Mouse (Mus musculus): ENCODE measurements around the gene Abhd2.

Gene Abhd2

GRCm38 (mm10) chr7:79293605-79294232, 20.7 kb downstream of the Abhd2 start:
- no peak for DNase-seq (ENCODE audit: low spot score)

DNA sequence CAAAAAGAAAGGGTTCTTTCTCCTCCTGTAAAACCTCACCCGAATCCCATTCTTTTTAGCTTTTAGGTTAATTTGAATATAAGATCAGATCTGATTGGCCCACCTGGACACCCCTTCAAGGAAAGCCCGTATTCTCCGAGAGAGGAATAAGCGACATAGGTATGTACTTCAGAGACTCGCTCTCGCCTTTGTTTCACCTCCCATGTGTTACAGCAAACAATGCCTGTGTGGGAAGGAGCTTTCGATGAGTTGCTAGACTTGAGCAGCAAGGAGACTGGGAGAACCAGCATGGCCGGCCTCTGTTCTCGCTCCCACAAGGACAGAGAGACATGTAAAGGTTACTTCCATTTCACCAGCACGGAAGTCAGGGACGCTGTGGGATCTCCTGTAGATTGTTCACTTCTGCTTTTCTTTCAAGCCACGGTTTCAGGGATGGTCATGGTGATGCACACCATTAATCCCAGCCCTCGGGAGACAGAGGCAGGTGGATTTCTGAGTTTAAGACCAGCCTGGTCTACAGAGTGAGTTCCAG, 21.5 kb downstream of the Abhd2 start:
- no peak for DNase-seq (ENCODE audit: low spot score)

GRCm38 (mm10) chr7:79295196-79295826, 22.3 kb downstream of the Abhd2 start:
- DNase-seq (ENCODE audit: low spot score), result no peak

GRCm38 (mm10) chr7:79298681-79299080, 25.7 kb downstream of the Abhd2 start:
- DNase-seq (ENCODE audit: low spot score), result no peak

- DNase-seq (ENCODE audit: low spot score), result no peak
These were observed 26.5 kb downstream of the Abhd2 start for GRCm38 (mm10) chr7:79299548-79299947.

DNA sequence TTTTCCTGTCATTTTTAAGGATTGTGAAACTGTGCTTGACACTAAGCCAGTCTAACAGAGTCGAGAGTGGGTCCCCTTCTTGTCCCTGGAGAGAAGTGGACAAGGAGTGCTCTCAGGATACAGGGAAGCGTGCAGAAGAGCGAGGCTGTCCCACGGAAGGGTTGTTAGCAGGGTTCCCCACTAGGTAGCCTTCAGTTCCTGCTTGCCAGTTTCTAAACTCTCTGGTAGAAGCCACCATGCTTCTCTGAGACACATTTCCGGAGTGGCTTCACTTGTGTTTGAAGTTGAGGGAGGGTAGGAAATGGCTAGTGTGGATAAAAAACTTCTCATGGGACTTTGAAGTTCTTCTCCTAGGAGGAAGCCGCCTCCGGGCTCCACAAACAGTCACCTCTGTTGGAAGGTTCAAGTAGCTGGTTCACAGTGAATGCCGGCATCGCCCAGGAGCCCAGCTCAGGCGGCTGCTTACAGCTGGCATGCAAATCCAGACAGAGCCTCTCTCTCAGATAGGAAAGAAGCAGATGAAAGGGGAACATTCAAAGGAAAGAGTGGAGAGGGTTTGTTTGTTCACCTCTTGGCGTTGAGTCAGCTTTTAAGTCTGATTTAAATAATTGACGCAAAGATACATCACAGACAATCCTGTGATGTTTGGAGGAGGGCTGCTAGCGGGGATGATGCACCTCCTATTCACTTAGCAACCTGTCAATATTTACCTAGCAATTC, 27.6 kb downstream of the Abhd2 start:
- DNase-seq (ENCODE audit: low spot score), result no peak

DNA sequence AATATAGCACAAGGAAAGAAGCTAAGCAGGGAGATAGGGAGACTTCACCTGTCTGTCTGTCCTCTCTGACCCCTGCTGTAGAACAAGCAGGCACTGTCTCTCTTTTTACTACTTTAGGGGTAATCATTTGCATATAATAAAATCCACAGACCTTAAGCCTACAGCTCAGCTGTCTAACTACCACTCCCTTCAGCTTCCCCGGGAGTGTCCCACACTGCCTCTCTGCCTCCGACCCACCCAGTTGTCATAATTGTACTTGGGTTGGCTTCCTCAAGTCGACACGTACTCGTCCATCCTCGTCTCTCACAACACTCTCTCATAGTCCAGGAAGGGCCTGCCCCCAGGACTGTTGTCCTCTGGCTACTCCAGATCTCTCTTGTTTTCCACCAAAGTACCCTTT, 29.1 kb downstream of the Abhd2 start:
- no peak for DNase-seq (ENCODE audit: low spot score)

DNA sequence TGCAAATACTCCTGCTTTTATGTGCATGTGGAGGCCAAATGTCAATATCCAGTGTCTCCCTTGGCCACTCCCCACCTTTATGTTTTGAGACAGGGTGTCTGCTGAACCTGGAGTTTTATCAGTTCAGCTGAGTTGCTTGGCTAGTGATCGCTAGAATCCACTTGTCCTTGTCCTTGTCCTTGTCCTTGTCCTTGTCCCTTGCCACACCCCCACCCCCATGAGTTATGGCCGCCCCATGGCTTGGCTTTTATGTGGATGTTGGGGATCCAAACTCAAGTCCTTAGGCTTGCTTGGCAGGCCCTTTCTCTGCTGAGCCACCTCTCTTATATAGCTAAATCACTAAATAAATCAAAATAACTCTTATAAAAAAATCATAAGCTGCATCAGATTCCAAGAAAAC, 29.6 kb downstream of the Abhd2 start:
- DNase-seq (ENCODE audit: low spot score), result no peak

DNA sequence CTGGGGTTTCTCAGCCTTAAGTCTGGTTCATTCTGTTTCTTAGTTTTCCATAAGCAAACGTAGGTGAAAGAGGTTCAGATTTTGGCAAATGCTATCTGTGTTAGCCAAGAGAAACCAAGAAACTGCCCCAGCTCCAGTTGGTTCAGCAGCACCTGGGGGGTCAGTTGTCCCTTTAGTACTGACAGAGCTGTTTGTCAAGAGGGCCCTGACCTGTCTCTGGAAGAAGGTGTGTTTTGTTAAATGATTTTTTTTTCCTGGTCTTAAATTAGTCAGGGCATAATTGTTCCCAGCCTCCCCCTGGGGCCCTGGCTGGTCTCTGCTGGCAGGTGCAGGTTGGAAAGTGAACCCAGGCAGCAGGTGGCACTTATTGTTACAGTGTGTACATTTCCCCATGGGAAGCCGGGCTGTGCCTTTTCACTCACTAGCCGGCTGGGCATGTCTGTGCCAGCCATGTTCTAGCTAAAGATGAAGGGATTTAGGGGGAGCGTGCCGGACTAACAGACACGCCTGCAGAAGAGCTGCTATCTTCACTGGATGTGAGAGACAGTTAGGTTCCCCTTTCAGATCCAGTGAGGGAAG, 30.3 kb downstream of the Abhd2 start:
- no peak for DNase-seq (ENCODE audit: low spot score)

GRCm38 (mm10) chr7:79308455-79309030, 35.5 kb downstream of the Abhd2 start:
- DNase-seq (ENCODE audit: low spot score), result no peak

GRCm38 (mm10) chr7:79309247-79310190, 36.5 kb downstream of the Abhd2 start:
- no peak for DNase-seq (ENCODE audit: low spot score)

DNA sequence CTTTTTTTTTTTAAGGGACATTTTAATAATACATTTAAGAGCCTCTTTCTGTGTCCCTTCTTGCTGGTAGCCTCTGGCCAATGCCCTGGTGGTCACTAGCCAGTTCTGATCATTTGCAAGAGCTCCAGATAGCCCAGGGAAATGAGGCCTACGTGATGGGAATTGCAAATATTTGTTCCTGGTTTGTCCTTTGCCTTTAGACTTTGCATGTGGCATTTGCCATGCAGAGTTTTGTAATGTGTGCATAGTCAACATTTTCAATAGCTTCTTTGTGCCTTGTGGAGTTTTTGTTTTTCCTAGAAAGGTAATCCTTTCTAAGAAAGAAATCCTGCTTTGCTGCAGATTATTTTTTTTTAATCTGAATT, 37.2 kb downstream of the Abhd2 start:
- no peak for DNase-seq (ENCODE audit: low spot score)

GRCm38 (mm10) chr7:79311420-79311988, 38.5 kb downstream of the Abhd2 start:
- no peak for DNase-seq (ENCODE audit: low spot score)

- no peak for DNase-seq (ENCODE audit: low spot score)
These were observed 39.2 kb downstream of the Abhd2 start for GRCm38 (mm10) chr7:79312246-79312645.

DNA sequence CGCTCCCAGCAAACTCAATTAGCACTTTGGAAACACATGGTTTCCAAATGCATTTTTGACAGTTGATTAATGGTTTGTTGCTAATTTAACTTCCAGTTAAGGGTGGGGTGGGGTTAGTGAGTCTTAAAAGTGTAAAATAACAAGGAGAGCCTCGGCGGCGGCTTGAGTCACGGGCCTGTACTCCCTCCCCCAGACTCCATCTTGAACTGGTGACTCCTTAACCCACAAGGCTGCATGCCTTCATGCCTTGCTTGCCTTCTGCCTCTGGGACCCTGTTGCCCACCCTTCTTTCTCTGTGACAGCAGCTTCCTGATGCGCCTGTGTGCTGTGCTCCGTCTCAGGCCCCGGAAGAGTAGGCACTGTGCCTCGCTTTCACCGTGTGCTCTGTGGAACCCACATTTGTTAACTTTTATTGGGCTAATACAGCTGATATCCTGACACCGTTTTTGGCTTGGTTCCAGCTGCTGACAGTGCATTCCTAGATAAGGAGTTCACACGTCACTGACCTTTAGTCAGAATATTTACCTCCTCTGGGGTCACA, 40.6 kb downstream of the Abhd2 start:
- no peak for DNase-seq (ENCODE audit: low spot score)

DNA sequence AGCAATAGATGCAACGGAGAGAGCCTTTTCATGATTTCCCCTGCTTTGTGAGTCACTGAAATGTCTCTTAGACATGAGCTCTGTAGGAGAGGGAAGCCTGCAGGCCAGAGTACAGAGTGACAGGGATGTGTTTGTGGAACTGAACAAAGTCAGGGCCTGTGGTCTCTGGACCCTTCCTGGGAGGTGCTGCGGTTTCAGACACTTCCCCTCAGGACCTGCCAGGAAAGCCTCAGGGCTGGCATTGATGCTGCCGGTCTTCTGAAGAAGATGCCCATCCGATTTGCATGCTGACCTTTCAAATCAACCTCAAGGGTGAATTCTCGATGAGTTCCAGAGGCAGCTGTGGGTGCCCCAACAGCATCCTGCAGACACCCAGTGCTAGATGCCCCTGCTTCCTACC, 41.5 kb downstream of the Abhd2 start:
- no peak for DNase-seq (ENCODE audit: low spot score)

DNA sequence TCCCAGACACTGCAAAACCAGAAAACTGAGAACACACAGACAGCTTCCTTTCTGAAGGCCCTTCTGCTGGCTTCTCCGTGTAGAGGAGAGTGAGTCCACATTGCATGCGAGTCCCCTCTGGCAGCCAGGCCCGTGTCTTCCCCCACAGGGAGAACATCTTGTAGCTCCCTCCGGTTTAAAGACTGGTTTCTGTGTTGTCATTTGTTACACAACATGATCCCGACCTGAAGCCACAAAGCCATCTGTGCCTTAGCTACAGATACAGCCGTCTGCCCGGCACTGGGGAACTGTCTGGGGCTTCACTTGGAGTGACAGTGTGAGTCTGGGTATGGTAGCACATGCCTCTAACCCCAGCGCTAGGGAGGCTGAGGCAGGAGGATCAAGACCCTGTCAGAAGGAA, 42.1 kb downstream of the Abhd2 start:
- DNase-seq (ENCODE audit: low spot score), result no peak

DNA sequence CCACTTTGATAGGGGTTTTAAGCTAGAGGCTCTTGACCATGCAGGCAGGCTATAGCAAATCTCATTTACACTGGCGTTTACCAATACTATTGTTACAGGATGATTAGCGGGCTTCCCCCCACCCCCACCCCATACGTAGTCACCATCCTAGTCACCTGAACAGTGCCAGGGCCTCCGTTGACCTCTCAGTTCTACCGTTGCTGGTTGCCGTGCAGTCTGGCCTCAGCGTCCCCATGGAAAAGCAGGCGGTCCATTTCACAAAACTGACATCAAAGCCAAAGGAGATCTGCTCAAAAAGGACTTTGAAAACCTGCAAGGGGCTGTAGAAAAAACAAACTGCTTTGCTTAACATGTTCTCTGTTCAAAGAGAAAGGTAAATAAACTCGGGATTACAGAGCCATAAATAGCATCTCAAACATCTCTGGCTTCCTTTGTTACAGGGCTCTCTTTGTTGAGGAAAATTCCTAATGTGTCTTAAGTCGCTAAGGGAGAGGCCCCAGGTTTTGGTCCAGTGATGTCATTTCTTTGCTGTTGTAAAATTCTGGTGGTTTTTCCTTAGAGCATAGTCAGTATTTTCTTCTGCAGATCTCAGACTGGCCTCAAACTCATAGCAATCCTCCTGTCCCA, 43.2 kb downstream of the Abhd2 start:
- DNase-seq (ENCODE audit: low spot score), result no peak

- no peak for DNase-seq (ENCODE audit: low spot score)
These were observed 44.6 kb downstream of the Abhd2 start for GRCm38 (mm10) chr7:79317576-79317975.

GRCm38 (mm10) chr7:79318110-79318801, 45.3 kb downstream of the Abhd2 start:
- DNase-seq (ENCODE audit: low spot score), result no peak
